ENCODE assay signal across 8 mouse cellular contexts in genomic region chr3:95041625-95042024, GRCm38 (mm10). TPM values are rescaled to one million over a fixed set of nuclear protein-coding genes. Genes with fewer than 3 reads are reported as not detected.
DNase-seq lines count a peak whose midpoint lies in the region; ATAC-seq and TF ChIP-seq lines count a peak whose summit lies in the region.

No protein-coding gene starts in this region.

- TF ChIP-seq CTCF in layer of hippocampus, adult 2 months (conservative IDR thresholded peaks at IDR 0.05): no peak
- no peak for TF ChIP-seq CTCF in cortical plate, adult 2 months (IDR thresholded peaks at IDR 0.05; ENCODE audit: extremely low read depth, insufficient read depth, low read length)

- no peak for TF ChIP-seq POLR2A in cortical plate, adult 2 months (IDR thresholded peaks at IDR 0.05; ENCODE audit: extremely low read depth, insufficient read depth, low read length)

- DNase-seq in layer of hippocampus, adult 2 months (ENCODE audit: low spot score in 2 of 2): no peak
- DNase-seq in layer of hippocampus, adult 9-10 months (ENCODE audit: low spot score): no peak
- DNase-seq in cerebellum, adult 9-11 months: no peak
- DNase-seq in gastrocnemius, adult 8-10 months (ENCODE audit: low spot score in 2 of 2): no peak

- no peaks in the 10 kb centered on the region; the same call in 1 of the 2 replicates for H3K27me3 ChIP-seq in hindbrain, embryonic 16.5 days (replicated peaks; ENCODE audit: control insufficient read depth, insufficient read depth, low read length)
- no peaks in the 10 kb centered on the region for H3K27me3 ChIP-seq in midbrain, embryonic 16.5 days (ENCODE audit: control insufficient read depth, insufficient read depth, low read depth, low read length)

- H3K4me1 ChIP-seq in cortical plate, adult 2 months (ENCODE audit: control insufficient read depth, insufficient read depth, low read length): peaks cover 3% of the 10 kb centered on the region; the same call in 1 of the 2 replicates
- peaks cover 10% of the 10 kb centered on the region for H3K4me1 ChIP-seq in hindbrain, embryonic 16.5 days (ENCODE audit: control insufficient read depth, insufficient read depth, low read depth, low read length)
- peaks cover 9% of the 10 kb centered on the region for H3K4me1 ChIP-seq in midbrain, embryonic 16.5 days (ENCODE audit: control insufficient read depth, insufficient read depth, low read length)

- 11% methylated on average over 3 of the region's 3 CpGs for WGBS in hindbrain, embryonic 16.5 days
- 16% methylated on average over 3 of the region's 3 CpGs for WGBS in midbrain, embryonic 16.5 days

- no peak for ATAC-seq in hindbrain, embryonic 16.5 days
- ATAC-seq in midbrain, embryonic 16.5 days: no peak
- ATAC-seq in granulocyte monocyte progenitor cell, adult 5-6 weeks (replicated peaks; ENCODE audit: poor library complexity, severe bottlenecking): no peak

- H3K9me3 ChIP-seq in hindbrain, embryonic 16.5 days (ENCODE audit: control insufficient read depth, low read length): no peaks in the 10 kb centered on the region
- H3K9me3 ChIP-seq in midbrain, embryonic 16.5 days (replicated peaks; ENCODE audit: control insufficient read depth, low read length, poor library complexity, severe bottlenecking): no peaks in the 10 kb centered on the region

- peak overlapping the region; percentile 91 for H3K9ac ChIP-seq in hindbrain, embryonic 16.5 days (ENCODE audit: low read depth, low read length)
- H3K9ac ChIP-seq in midbrain, embryonic 16.5 days (ENCODE audit: low read depth, low read length): peak overlapping the region; percentile 73

- 0 out of 2 replicates have a peak, but pooled peaks cover 3% of the 10 kb centered on the region for H3K36me3 ChIP-seq in hindbrain, embryonic 16.5 days (ENCODE audit: control insufficient read depth, insufficient read depth, low read length)
- no peaks in the 10 kb centered on the region for H3K36me3 ChIP-seq in midbrain, embryonic 16.5 days (ENCODE audit: control insufficient read depth, insufficient read depth, low read length)

- H3K4me3 ChIP-seq in layer of hippocampus, adult 2 months: peak overlapping the region; percentile 89
- H3K4me3 ChIP-seq in cortical plate, adult 2 months (ENCODE audit: insufficient read depth, low read length): peak overlapping the region; percentile 51
- H3K4me3 ChIP-seq in hindbrain, embryonic 16.5 days (ENCODE audit: low read length): peak overlapping the region; percentile 92
- peak overlapping the region; percentile 64 for H3K4me3 ChIP-seq in midbrain, embryonic 16.5 days (ENCODE audit: low read depth, low read length)

- peak overlapping the region; percentile 66 for H3K4me2 ChIP-seq in hindbrain, embryonic 16.5 days (ENCODE audit: low read length)
- H3K4me2 ChIP-seq in midbrain, embryonic 16.5 days (ENCODE audit: low read length): peak overlapping the region; percentile 51

- H3K27ac ChIP-seq in layer of hippocampus, adult 2 months: peak overlapping the region; percentile 91
- H3K27ac ChIP-seq in cortical plate, adult 2 months (ENCODE audit: insufficient read depth, low read length): no peak overlapping the region
- H3K27ac ChIP-seq in hindbrain, embryonic 16.5 days (ENCODE audit: low read depth, low read length): no peak overlapping the region
- H3K27ac ChIP-seq in midbrain, embryonic 16.5 days (ENCODE audit: low read length): no peak overlapping the region

RNA-seq across cellular contexts. Expression of gene Psmd4, which starts 0.8 kb away (rescaled TPM):
- total RNA-seq in layer of hippocampus, adult 2 months (2021): 100 to 1,000 TPM; 158 to 160 TPM
- polyA plus RNA-seq in cortical plate, adult 2 months (2012; rRNA removed): 193 and 203 TPM in 2 replicates
- 267 and 288 TPM in 2 replicates for polyA plus RNA-seq in hindbrain, embryonic 16.5 days (2015; fragmentation: Nextera tagmentation; extraction: Ambion mirVana)
- 253 and 254 TPM in 2 replicates for polyA plus RNA-seq in midbrain, embryonic 16.5 days (2015; fragmentation: Nextera tagmentation; extraction: Ambion mirVana)
- 112 and 128 TPM in 2 replicates for total RNA-seq in granulocyte monocyte progenitor cell, adult 5-6 weeks (2014; fragmentation: Nextera tagmentation)
- 196 and 226 TPM in 2 replicates for total RNA-seq in granulocyte monocyte progenitor cell, adult 5-6 weeks (2017)
- 100 to 1,000 TPM; 191 to 247 (median 221) TPM for total RNA-seq in gastrocnemius, adult 8-10 months (2022)

RNA-seq across cellular contexts. Expression of gene Zfp687, which starts 26.4 kb away (rescaled TPM):
- 10 to 100 TPM; 26.2 to 26.6 TPM for total RNA-seq in layer of hippocampus, adult 2 months (2021)
- polyA plus RNA-seq in cortical plate, adult 2 months (2012; rRNA removed): 15.8 and 17.5 TPM in 2 replicates
- polyA plus RNA-seq in hindbrain, embryonic 16.5 days (2015; fragmentation: Nextera tagmentation; extraction: Ambion mirVana): 15.9 and 22.0 TPM in 2 replicates
- polyA plus RNA-seq in midbrain, embryonic 16.5 days (2015; fragmentation: Nextera tagmentation; extraction: Ambion mirVana): 17.6 and 18.7 TPM in 2 replicates
- total RNA-seq in granulocyte monocyte progenitor cell, adult 5-6 weeks (2014; fragmentation: Nextera tagmentation): 35.0 and 36.7 TPM in 2 replicates
- total RNA-seq in granulocyte monocyte progenitor cell, adult 5-6 weeks (2017): 18.4 and 20.6 TPM in 2 replicates
- 10 to 100 TPM; 14.2 to 18.8 (median 16.3) TPM for total RNA-seq in gastrocnemius, adult 8-10 months (2022)
